Mouse (Mus musculus): ENCODE results near the gene Syt15.
A peak's percentile ranks its signal among the peaks of the same experiment; 100 is the strongest.

Gene Syt15

GRCm38 (mm10) chr14:34219295-34219694, at the start of gene Syt15:
Syt15 (plus strand) TSS chr14:34219595.
- no peak for DNase-seq (ENCODE audit: low read depth)

- DNase-seq (ENCODE audit: low read depth): no peak
Measured at GRCm38 (mm10) chr14:34171107-34171506, 48.3 kb upstream of the Syt15 start.

DNA sequence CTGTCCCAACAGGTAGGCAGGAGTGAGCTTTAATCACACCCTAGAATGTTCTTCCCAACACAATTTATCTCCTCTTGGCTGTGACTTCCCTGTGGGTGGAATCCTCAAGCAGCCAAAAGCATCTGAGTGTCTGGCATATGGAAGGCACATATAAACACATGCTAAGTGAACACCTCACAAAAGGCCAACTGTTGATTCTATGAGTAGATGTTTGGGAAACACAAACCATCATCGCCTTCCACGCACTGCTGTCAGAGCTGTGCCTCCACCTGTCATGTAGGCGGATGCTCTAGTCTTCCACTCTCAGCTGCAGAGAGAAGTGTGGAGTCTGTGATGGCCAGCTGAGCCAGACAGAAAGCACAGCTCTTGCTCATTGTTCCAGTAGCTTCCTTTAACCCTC, 40.0 kb upstream of the Syt15 start:
- no peak for DNase-seq (ENCODE audit: low read depth)

- no peak for DNase-seq (ENCODE audit: low read depth)
Measured at GRCm38 (mm10) chr14:34183101-34183500, 36.3 kb upstream of the Syt15 start.

DNA sequence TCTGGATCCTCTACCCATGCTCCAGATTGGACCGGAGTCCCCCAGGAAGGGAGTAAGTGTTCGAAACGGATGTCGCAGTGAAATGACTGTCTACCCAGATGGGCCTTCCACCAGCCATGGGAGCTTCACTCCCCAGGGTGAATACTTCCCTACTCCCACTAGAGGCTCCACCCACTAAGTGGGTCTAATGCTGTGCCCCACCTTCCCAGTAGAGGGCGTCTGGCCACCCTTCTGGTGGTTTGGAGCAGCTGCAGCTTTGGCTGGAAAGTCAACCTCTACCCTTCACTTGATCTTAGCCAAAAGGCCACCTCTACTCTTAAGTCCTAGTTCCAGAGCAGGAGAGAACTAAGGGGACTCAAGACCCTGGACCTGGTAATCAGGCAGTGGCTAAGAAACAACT, 30.8 kb upstream of the Syt15 start:
- peak; percentile 19 for DNase-seq (ENCODE audit: low read depth)

GRCm38 (mm10) chr14:34190361-34190760, 29.0 kb upstream of the Syt15 start:
- DNase-seq (ENCODE audit: low read depth): peak; percentile 3

DNA sequence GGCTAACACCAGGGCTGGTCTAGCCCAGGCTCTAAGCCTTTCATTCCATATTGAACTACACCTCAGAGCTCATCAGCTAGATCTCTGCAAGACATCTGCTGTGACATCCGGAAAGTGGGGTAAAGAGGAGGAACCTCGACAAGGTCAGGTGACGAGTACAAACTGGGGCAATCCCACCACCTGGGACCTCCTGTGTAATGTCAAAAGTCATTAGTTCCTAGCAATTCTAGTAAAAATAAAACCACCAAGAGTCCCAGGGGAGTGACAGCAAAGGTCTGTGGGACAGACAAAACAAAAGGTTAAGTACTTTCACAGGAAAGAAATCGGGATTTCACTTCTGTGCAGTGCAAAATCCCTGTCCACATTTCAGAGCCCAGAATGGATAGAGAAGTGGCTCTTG, 25.5 kb upstream of the Syt15 start:
- DNase-seq (ENCODE audit: low read depth): no peak

DNA sequence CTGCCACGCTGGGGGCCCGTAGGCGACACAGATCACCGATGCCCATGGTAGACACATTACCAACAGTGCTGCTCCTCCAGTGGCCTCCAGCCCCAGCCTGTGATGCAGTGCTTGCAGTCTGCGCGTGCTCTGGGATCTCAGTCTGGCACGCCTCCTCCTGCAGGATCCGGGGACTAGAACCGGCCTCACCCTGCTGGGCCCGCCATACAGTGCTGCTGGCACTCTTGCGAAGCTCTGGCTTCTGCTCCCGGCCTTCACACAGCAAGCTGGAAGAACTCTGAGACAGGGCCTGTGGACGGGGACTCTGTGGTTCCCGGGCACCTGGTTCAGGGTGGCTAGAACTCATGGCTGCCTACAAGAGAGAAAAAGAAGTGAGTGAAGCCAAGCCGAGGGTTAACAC, 23.9 kb upstream of the Syt15 start:
- DNase-seq (ENCODE audit: low read depth): no peak

- DNase-seq (ENCODE audit: low read depth): no peak
Measured at GRCm38 (mm10) chr14:34196706-34197105, 22.7 kb upstream of the Syt15 start.

GRCm38 (mm10) chr14:34200738-34201230, 18.6 kb upstream of the Syt15 start:
- no peak for DNase-seq (ENCODE audit: low read depth)

GRCm38 (mm10) chr14:34201231-34202035, 18.0 kb upstream of the Syt15 start, which contains the start of gene Gprin2:
Gprin2 (minus strand) TSS chr14:34201653.
- no peak for DNase-seq (ENCODE audit: low read depth)

- no peak for DNase-seq (ENCODE audit: low read depth)
Measured at GRCm38 (mm10) chr14:34207996-34208395, 11.4 kb upstream of the Syt15 start.

- peak; percentile 11 for DNase-seq (ENCODE audit: low read depth)
Measured at GRCm38 (mm10) chr14:34208651-34209050, 10.7 kb upstream of the Syt15 start.

DNA sequence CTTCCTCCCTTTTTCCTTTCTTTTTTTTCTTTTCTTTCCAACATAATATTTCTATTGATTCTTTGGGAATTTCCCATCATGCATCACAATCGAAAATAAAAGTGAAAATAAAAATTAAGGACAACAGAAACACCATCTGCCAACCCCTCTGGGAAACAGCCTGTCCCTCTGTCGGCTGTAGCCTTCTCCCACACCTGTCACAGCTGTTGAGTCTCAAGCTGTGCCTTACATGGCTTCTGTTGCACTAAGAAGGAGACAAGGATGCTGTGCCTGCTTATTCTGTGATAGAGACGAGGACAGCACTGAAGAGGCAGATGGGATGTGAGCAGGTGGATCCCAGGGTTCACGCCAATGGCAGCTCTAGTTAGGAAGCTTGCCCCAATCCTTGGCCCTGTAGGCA, 10.3 kb upstream of the Syt15 start:
- no peak for DNase-seq (ENCODE audit: low read depth)

GRCm38 (mm10) chr14:34209942-34210341, 9.5 kb upstream of the Syt15 start:
- no peak for DNase-seq (ENCODE audit: low read depth)

GRCm38 (mm10) chr14:34215451-34216127, 3.8 kb upstream of the Syt15 start:
- DNase-seq (ENCODE audit: low read depth): no peak

DNA sequence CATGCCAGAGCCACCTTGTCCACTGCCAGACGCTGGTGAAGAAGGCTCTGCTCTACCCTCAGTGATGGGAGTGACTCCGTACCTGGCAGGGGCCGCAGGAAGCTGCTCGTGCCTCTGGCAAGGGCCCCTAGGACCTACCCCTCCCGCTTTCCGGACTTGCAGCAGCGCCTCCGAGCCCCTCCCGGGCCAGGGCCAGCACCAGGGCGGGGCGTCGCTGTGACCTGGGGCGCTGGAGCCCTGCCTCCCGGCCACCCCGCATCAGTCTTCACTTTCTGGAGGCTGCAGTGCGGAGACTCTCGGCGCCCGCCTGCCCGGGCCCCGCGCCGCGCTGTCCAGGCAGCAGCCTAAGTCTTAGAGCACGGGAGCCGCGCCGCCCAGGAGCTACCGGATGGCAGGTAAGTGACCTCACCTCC, 397 bp downstream of the Syt15 start:
- DNase-seq (ENCODE audit: low read depth): no peak

- no peak for DNase-seq (ENCODE audit: low read depth)
Measured at GRCm38 (mm10) chr14:34220426-34220825, 1.0 kb downstream of the Syt15 start.

DNA sequence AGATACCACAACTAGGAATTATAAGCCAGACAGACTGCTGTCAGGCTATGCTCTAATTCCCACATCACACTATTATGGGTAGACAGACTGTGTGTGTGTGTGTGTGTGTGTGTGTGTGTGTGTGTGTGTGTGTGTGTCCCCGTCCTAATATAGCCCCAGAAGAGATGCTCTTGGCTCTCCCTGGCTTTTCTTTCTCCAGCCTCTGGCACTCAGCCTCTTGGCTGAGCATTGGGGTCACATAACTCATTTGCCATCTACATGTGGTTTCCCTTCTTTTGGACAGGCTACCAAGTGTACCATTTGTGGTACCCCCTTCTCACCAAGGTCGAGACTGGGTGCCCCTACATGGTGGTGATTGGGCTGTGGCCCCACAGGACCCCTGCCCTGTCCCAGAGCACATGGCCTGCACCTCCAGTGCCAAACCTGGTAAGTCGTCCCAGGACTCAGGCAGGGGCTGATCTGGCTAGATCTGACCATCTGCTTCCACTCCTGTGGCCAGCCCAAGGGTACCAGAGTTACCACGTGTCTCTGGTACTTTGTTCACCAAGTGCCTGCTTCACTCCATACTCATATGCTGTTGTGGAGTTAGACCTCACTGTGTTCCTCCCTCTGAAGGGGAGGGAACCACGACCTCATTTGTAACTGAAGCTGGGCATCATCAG, 2.2 kb downstream of the Syt15 start:
- DNase-seq (ENCODE audit: low read depth): no peak

GRCm38 (mm10) chr14:34223362-34223898, 4.0 kb downstream of the Syt15 start:
- DNase-seq (ENCODE audit: low read depth): no peak

- no peak for DNase-seq (ENCODE audit: low read depth)
Measured at GRCm38 (mm10) chr14:34225986-34226385, 6.6 kb downstream of the Syt15 start.

GRCm38 (mm10) chr14:34226566-34226965, 7.2 kb downstream of the Syt15 start:
- no peak for DNase-seq (ENCODE audit: low read depth)

All from c-Kit-positive CD71-positive TER-119-negative erythroid progenitor cells, embryonic 14.5 days (primary cell).